Mouse (Mus musculus): ENCODE results near the gene Ctsll3. TPM values are rescaled to one million over a fixed set of nuclear protein-coding genes. Genes with fewer than 3 reads are reported as not detected.

Ctsll3 gene
- polyA plus RNA-seq (2017; shearing (Covaris generic)) = not detected

DNA sequence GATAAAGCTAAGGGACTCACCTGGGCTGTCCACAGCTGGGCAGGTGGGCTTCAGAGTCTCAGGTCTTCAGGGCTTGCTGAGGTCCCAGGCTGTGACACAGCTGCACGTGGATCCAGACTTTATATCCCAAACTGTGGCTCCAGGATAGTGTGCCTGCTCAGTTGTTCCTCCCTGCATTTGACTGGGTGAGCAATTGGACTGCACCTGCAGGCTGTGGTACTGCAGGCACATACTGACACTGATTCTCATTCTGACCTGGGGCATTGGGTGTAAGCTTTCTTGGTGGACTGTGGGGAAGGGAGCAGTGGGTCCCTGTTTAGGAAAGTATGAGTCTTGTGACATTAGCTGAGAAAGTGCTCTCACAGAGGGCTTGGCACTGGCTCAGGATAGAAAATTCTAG lies at the start of gene Ctsll3:
TSS of gene Ctsll3 (minus strand) at position 101 of the 400 bp plus-strand sequence.

DNA sequence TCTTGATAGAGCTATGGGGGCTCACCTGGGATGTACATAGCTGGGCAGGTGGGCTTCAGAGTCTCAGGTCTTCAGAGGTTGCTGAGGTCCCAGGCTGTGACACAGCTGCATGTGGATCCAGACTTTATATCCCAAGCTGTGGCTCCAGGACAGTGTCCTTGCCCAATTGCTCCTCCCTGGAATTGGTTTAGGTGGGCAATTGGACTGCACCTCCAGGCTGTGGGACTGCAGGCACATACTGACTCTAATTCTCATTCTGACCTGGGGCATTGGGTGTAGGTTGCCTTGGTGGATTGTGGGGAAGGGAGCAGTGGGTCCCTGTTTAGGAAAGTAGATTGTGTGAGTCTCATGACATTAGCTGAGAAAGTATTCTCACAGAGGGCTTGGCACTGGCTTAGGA lies 16.4 kb downstream of the Ctsll3 start, which contains the start of gene BC051665:
TSS of gene BC051665 (minus strand) at position 101 of the 400 bp plus-strand sequence.

Other genes with a start within 250 kb of the Ctsll3 start
- gene Dapk1, start 200.9 kb downstream of the Ctsll3 start, polyA plus RNA-seq (2017; shearing (Covaris generic)) = 1 to 10 TPM in 1 of 2 experiments, under 1 TPM in 1; 0.88 to 4.4 TPM
- under 1 TPM in 1 of 2 experiments, not detected in 1; 0.62 TPM for gene BC051665, start 16.5 kb downstream of the Ctsll3 start, polyA plus RNA-seq (2017; shearing (Covaris generic))
- 1 to 10 TPM in 1 of 2 experiments, under 1 TPM in 1; 0.92 to 4.8 TPM for gene 4930486L24Rik, start 61.6 kb upstream of the Ctsll3 start, polyA plus RNA-seq (2017; shearing (Covaris generic))
- under 1 TPM; 0.29 to 0.81 TPM for gene Gm49392, start 94.0 kb upstream of the Ctsll3 start, polyA plus RNA-seq (2017; shearing (Covaris generic))
- 1 to 10 TPM; 5.1 to 7.9 TPM for gene Ctla2b, start 94.6 kb upstream of the Ctsll3 start, polyA plus RNA-seq (2017; shearing (Covaris generic))
- not detected for gene Tpbpb, start 102.0 kb upstream of the Ctsll3 start, polyA plus RNA-seq (2017; shearing (Covaris generic))
- gene Gm49393, start 132.7 kb upstream of the Ctsll3 start, polyA plus RNA-seq (2017; shearing (Covaris generic)) = not detected
- not detected for gene Gm49391, start 133.7 kb upstream of the Ctsll3 start, polyA plus RNA-seq (2017; shearing (Covaris generic))
- 10 to 100 TPM; 62.2 to 75.2 TPM for gene Ctla2a, start 133.8 kb upstream of the Ctsll3 start, polyA plus RNA-seq (2017; shearing (Covaris generic))
- under 1 TPM in 1 of 2 experiments, not detected in 1; 0.17 TPM for gene Tpbpa, start 139.1 kb upstream of the Ctsll3 start, polyA plus RNA-seq (2017; shearing (Covaris generic))
- 1 to 10 TPM in 1 of 2 experiments, under 1 TPM in 1; 0.17 to 1.2 TPM for gene Ctsj, start 203.1 kb upstream of the Ctsll3 start, polyA plus RNA-seq (2017; shearing (Covaris generic))
- under 1 TPM in 1 of 2 experiments, not detected in 1; 0.49 TPM for gene Ctsq, start 237.8 kb upstream of the Ctsll3 start, polyA plus RNA-seq (2017; shearing (Covaris generic))